Mouse (Mus musculus): ENCODE measurements around the gene Adk. TPM values are rescaled to one million over a fixed set of nuclear protein-coding genes. Genes with fewer than 3 reads are reported as not detected.

Gene Adk
- polyA plus RNA-seq, 1 experiment = 22.4 TPM

DNA sequence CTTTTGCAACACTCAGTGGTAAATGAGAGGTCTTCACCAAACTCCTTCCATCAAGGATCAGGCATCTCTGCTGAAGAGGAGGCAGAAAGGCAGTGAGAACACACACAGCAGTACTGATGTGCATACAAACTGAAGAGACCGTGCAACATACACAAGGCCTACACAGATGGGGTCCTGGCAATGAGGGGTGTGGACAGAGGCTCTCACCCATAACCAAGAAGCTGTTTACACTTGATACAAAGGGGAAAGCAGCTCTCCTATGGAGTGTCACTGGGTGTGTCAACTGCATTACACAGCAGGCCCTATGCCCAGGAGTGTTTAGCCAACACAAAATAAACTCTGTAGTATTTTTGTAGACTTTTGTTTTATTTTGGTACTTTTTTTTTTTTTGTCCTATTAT, 59.1 kb downstream of the Adk start:
- Histone ChIP-seq H3K4me1 (ENCODE audit: control insufficient read depth, insufficient read depth, low read length) (no peaks in the 10 kb centered on the region), H3K4me3 (ENCODE audit: control insufficient read depth, low read depth, low read length) (no peak overlapping the region), H3K27me3 (ENCODE audit: control insufficient read depth, insufficient read depth, low read length) (no peaks in the 10 kb centered on the region), H3K36me3 (ENCODE audit: control insufficient read depth, insufficient read depth, low read length) (no peaks in the 10 kb centered on the region), H3K27ac (ENCODE audit: control insufficient read depth, insufficient read depth, low read depth, low read length) (no peak overlapping the region)
- TF ChIP-seq CTCF (IDR thresholded peaks at IDR 0.05; ENCODE audit: control insufficient read depth, insufficient read depth, insufficient replicate concordance, low read depth, low read length) (no peak), POLR2A (IDR thresholded peaks at IDR 0.05; ENCODE audit: control insufficient read depth, low read depth, low read length) (no peak)

GRCm38 (mm10) chr14:21112174-21112573, 59.8 kb downstream of the Adk start:
- no peaks in the 10 kb centered on the region for H3K4me1 ChIP-seq (ENCODE audit: control insufficient read depth, insufficient read depth, low read length)
- no peak for TF ChIP-seq POLR2A (IDR thresholded peaks at IDR 0.05; ENCODE audit: control insufficient read depth, low read depth, low read length)
- H3K27me3 ChIP-seq (ENCODE audit: control insufficient read depth, insufficient read depth, low read length) = no peaks in the 10 kb centered on the region

GRCm38 (mm10) chr14:21112742-21113141, 60.4 kb downstream of the Adk start:
- TF ChIP-seq POLR2A (IDR thresholded peaks at IDR 0.05; ENCODE audit: control insufficient read depth, low read depth, low read length) = no peak
- TF ChIP-seq CTCF (IDR thresholded peaks at IDR 0.05; ENCODE audit: control insufficient read depth, insufficient read depth, insufficient replicate concordance, low read depth, low read length) = no peak

More at GRCm38 (mm10) chr14:21112174-21112573, 59.8 kb downstream of the Adk start:
- no peak overlapping the region for H3K27ac ChIP-seq (ENCODE audit: control insufficient read depth, insufficient read depth, low read depth, low read length)
- no peak overlapping the region for H3K4me3 ChIP-seq (ENCODE audit: control insufficient read depth, low read depth, low read length)
- H3K36me3 ChIP-seq (ENCODE audit: control insufficient read depth, insufficient read depth, low read length) = no peaks in the 10 kb centered on the region

GRCm38 (mm10) chr14:21114339-21114738, 62.0 kb downstream of the Adk start:
- Histone ChIP-seq H3K4me3 (ENCODE audit: control insufficient read depth, low read depth, low read length) (peak overlapping the region; percentile 54; the same call in 1 of the 2 replicates), H3K36me3 (ENCODE audit: control insufficient read depth, insufficient read depth, low read length) (no peaks in the 10 kb centered on the region)
- TF ChIP-seq POLR2A (IDR thresholded peaks at IDR 0.05; ENCODE audit: control insufficient read depth, low read depth, low read length) (no peak), CTCF (IDR thresholded peaks at IDR 0.05; ENCODE audit: control insufficient read depth, insufficient read depth, insufficient replicate concordance, low read depth, low read length) (no peak)

More at GRCm38 (mm10) chr14:21112742-21113141, 60.4 kb downstream of the Adk start:
- H3K4me1 ChIP-seq (ENCODE audit: control insufficient read depth, insufficient read depth, low read length) = no peaks in the 10 kb centered on the region
- H3K4me3 ChIP-seq (ENCODE audit: control insufficient read depth, low read depth, low read length) = no peak overlapping the region
- no peak overlapping the region for H3K27ac ChIP-seq (ENCODE audit: control insufficient read depth, insufficient read depth, low read depth, low read length)
- no peaks in the 10 kb centered on the region for H3K36me3 ChIP-seq (ENCODE audit: control insufficient read depth, insufficient read depth, low read length)
- no peaks in the 10 kb centered on the region for H3K27me3 ChIP-seq (ENCODE audit: control insufficient read depth, insufficient read depth, low read length)

DNA sequence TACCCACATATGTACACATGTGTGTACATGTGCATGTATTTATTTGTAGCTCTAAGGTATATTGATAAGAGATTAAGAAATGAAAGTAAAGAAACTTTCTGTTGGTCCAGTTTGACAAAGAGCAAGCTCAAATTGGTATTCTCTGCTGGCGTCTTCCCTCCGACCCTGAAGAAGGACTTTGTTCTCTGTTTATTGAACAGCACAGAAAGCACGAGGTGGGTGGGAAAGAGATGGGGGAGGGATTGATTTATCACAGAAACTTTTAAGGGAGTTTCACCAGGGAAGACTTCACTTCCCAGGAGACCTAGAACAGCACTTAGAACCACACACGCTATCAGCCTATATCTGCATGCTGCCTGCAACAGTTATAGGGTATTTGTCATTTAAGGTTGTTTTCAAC, 62.9 kb downstream of the Adk start:
- Histone ChIP-seq H3K36me3 (ENCODE audit: control insufficient read depth, insufficient read depth, low read length) (no peaks in the 10 kb centered on the region), H3K4me3 (ENCODE audit: control insufficient read depth, low read depth, low read length) (peak overlapping the region; percentile 32; the same call in 1 of the 2 replicates), H3K27ac (ENCODE audit: control insufficient read depth, insufficient read depth, low read depth, low read length) (no peak overlapping the region), H3K4me1 (ENCODE audit: control insufficient read depth, insufficient read depth, low read length) (no peaks in the 10 kb centered on the region), H3K27me3 (ENCODE audit: control insufficient read depth, insufficient read depth, low read length) (no peaks in the 10 kb centered on the region)
- TF ChIP-seq CTCF (IDR thresholded peaks at IDR 0.05; ENCODE audit: control insufficient read depth, insufficient read depth, insufficient replicate concordance, low read depth, low read length) (no peak), POLR2A (IDR thresholded peaks at IDR 0.05; ENCODE audit: control insufficient read depth, low read depth, low read length) (no peak)

More at GRCm38 (mm10) chr14:21114339-21114738, 62.0 kb downstream of the Adk start:
- Histone ChIP-seq H3K27me3 (ENCODE audit: control insufficient read depth, insufficient read depth, low read length) (no peaks in the 10 kb centered on the region), H3K4me1 (ENCODE audit: control insufficient read depth, insufficient read depth, low read length) (no peaks in the 10 kb centered on the region), H3K27ac (ENCODE audit: control insufficient read depth, insufficient read depth, low read depth, low read length) (no peak overlapping the region)

DNA sequence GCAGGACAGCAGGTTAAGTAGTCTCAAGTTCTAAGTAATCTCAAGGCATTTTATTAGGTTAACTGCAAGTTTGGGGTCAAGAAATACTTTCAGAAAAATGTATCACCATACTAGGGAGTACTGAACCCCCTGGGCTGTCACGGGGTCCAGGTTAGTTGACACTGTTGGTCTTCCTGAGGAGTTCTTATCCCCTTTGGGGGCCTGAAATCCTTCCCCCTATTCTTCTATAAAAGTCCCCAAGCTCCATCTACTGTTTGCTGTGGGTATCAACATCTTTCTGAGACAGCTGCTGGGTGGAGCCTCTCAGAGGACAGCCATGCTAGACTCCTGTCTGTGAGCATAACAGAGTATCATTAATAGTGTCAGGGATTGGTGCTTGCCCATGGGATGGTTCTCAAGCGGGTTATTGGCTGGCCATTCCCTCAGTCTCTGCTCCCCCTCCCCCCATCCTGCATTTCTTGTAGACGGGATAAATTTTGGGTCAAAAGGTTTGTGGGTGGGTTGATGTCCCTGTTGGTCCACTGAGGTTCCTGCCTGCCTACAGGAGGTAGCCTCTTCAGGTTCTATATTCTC, 63.6 kb downstream of the Adk start:
- H3K36me3 ChIP-seq (ENCODE audit: control insufficient read depth, insufficient read depth, low read length) = no peaks in the 10 kb centered on the region
- TF ChIP-seq POLR2A (IDR thresholded peaks at IDR 0.05; ENCODE audit: control insufficient read depth, low read depth, low read length) (no peak), CTCF (IDR thresholded peaks at IDR 0.05; ENCODE audit: control insufficient read depth, insufficient read depth, insufficient replicate concordance, low read depth, low read length) (no peak)
- H3K4me3 ChIP-seq (ENCODE audit: control insufficient read depth, low read depth, low read length) = no peak overlapping the region
- no peaks in the 10 kb centered on the region for H3K4me1 ChIP-seq (ENCODE audit: control insufficient read depth, insufficient read depth, low read length)
- H3K27me3 ChIP-seq (ENCODE audit: control insufficient read depth, insufficient read depth, low read length) = no peaks in the 10 kb centered on the region
- no peak overlapping the region for H3K27ac ChIP-seq (ENCODE audit: control insufficient read depth, insufficient read depth, low read depth, low read length)

- Histone ChIP-seq H3K36me3 (ENCODE audit: control insufficient read depth, insufficient read depth, low read length) (no peaks in the 10 kb centered on the region), H3K27ac (ENCODE audit: control insufficient read depth, insufficient read depth, low read depth, low read length) (no peak overlapping the region), H3K27me3 (ENCODE audit: control insufficient read depth, insufficient read depth, low read length) (no peaks in the 10 kb centered on the region), H3K4me3 (ENCODE audit: control insufficient read depth, low read depth, low read length) (no peak overlapping the region), H3K4me1 (ENCODE audit: control insufficient read depth, insufficient read depth, low read length) (no peaks in the 10 kb centered on the region)
- TF ChIP-seq POLR2A (IDR thresholded peaks at IDR 0.05; ENCODE audit: control insufficient read depth, low read depth, low read length) (no peak), CTCF (IDR thresholded peaks at IDR 0.05; ENCODE audit: control insufficient read depth, insufficient read depth, insufficient replicate concordance, low read depth, low read length) (no peak)
Measured at GRCm38 (mm10) chr14:21118095-21118494, 65.7 kb downstream of the Adk start.
